Mouse (Mus musculus) E14TG2a.4 (cell line): ENCODE data around the gene Tigd3.
"Not testable (repeated sequence)": the region's sequence is repeated elsewhere in the genome, so short reads cannot be mapped to it uniquely, and the experiment has no call there.

Experiments used
- H3K27me3 ChIP-seq: 2 replicates; pipeline ENCODE4 v1.6.1; 2014; ENCODE audit warnings: low read length, control low read depth; ENCODE audit not compliant: insufficient read depth
- H3K36me3 ChIP-seq: 2 replicates; pipeline ENCODE4 v1.6.1; 2014; ENCODE audit warnings: low read length, control low read depth; ENCODE audit not compliant: insufficient read depth
- H3K4me1 ChIP-seq: replicated peaks from 2 replicates; pipeline ENCODE4 v1.6.1; 2014; ENCODE audit warnings: low read depth, low read length, control low read depth
- H3K4me3 ChIP-seq: replicated peaks from 2 replicates; pipeline ENCODE4 v1.5.1; 2014; ENCODE audit warnings: mild to moderate bottlenecking, low read length
- H3K9me3 ChIP-seq: 2 replicates; pipeline ENCODE4 v1.6.1; 2014; ENCODE audit warnings: low read length, control low read depth
- CTCF ChIP-seq: conservative IDR thresholded peaks from 2 replicates; pipeline ENCODE4 v1.5.1; 2014; ENCODE audit warnings: low read length
- NANOG ChIP-seq: IDR thresholded peaks from 2 replicates; pipeline ENCODE4 v1.6.1; 2014; ENCODE audit warnings: borderline replicate concordance, low read length, mixed read lengths
- POU5F1 ChIP-seq: IDR thresholded peaks from 2 replicates; pipeline ENCODE4 v1.6.1; 2014; ENCODE audit warnings: low read length, borderline replicate concordance

The Tigd3 gene

GRCm38 (mm10) chr19:5891521-5892258 is 2.3 kb downstream of the Tigd3 start:
- peaks cover 28% of the 10 kb centered on the region for H3K4me1 ChIP-seq
- H3K27me3 ChIP-seq: peaks cover 13% of the 10 kb centered on the region
- H3K9me3 ChIP-seq: no peaks in the 10 kb centered on the region
- TF ChIP-seq NANOG: no peak
- no peak for TF ChIP-seq CTCF
- no peak for TF ChIP-seq POU5F1
- peaks cover 22% of the 10 kb centered on the region for H3K36me3 ChIP-seq
- no peak overlapping the region; the same call in 1 of the 2 replicates for H3K4me3 ChIP-seq

GRCm38 (mm10) chr19:5889211-5889610 is 4.7 kb downstream of the Tigd3 start:
- Histone ChIP-seq H3K9me3 (no peaks in the 10 kb centered on the region), H3K4me1 (peaks cover 32% of the 10 kb centered on the region), H3K36me3 (peaks cover 9% of the 10 kb centered on the region), H3K4me3 (no peak overlapping the region), H3K27me3 (peaks cover 13% of the 10 kb centered on the region)
- TF ChIP-seq POU5F1 (no peak), CTCF (no peak), NANOG (no peak)

GRCm38 (mm10) chr19:5887234-5887815 is 6.6 kb downstream of the Tigd3 start:
- Histone ChIP-seq H3K4me1 (peaks cover 29% of the 10 kb centered on the region), H3K9me3 (no peaks in the 10 kb centered on the region), H3K27me3 (peaks cover under 1% of the 10 kb centered on the region; the same call in 1 of the 2 replicates), H3K36me3 (peaks cover 9% of the 10 kb centered on the region), H3K4me3 (no peak overlapping the region)
- no peak for TF ChIP-seq NANOG
- TF ChIP-seq CTCF: no peak
- no peak for TF ChIP-seq POU5F1

- TF ChIP-seq POU5F1 (no peak), CTCF (peak; percentile 92)
- Histone ChIP-seq H3K9me3 (no peaks in the 10 kb centered on the region), H3K36me3 (no peaks in the 10 kb centered on the region), H3K4me1 (peaks cover 20% of the 10 kb centered on the region), H3K4me3 (no peak overlapping the region), H3K27me3 (no peaks in the 10 kb centered on the region)
Measured at GRCm38 (mm10) chr19:5885838-5886237, 8.1 kb downstream of the Tigd3 start.

- no peaks in the 10 kb centered on the region for H3K27me3 ChIP-seq
- no peaks in the 10 kb centered on the region for H3K9me3 ChIP-seq
- no peaks in the 10 kb centered on the region for H3K36me3 ChIP-seq
- peaks cover 28% of the 10 kb centered on the region for H3K4me1 ChIP-seq
- no peak overlapping the region for H3K4me3 ChIP-seq
- no peak for TF ChIP-seq CTCF
- TF ChIP-seq NANOG: no peak
- TF ChIP-seq POU5F1: no peak
Measured at GRCm38 (mm10) chr19:5883935-5884334, 10.0 kb downstream of the Tigd3 start.

- H3K27me3 ChIP-seq, H3K4me3 ChIP-seq, H3K9me3 ChIP-seq, H3K36me3 ChIP-seq: not testable (repeated sequence)
- H3K4me1 ChIP-seq: peaks cover 46% of the 10 kb centered on the region
Measured at GRCm38 (mm10) chr19:5882079-5882478, 11.9 kb downstream of the Tigd3 start.

- no peaks in the 10 kb centered on the region for H3K36me3 ChIP-seq
- peaks cover 48% of the 10 kb centered on the region for H3K4me1 ChIP-seq
- TF ChIP-seq POU5F1: no peak
- TF ChIP-seq NANOG: no peak
- no peak for TF ChIP-seq CTCF
- H3K4me3 ChIP-seq: no peak overlapping the region
- H3K9me3 ChIP-seq: no peaks in the 10 kb centered on the region
- no peaks in the 10 kb centered on the region for H3K27me3 ChIP-seq
Measured at GRCm38 (mm10) chr19:5881155-5881554, 12.8 kb downstream of the Tigd3 start.

- H3K4me1 ChIP-seq: peaks cover 54% of the 10 kb centered on the region
- H3K27me3 ChIP-seq: no peaks in the 10 kb centered on the region
- no peak overlapping the region for H3K4me3 ChIP-seq
- H3K9me3 ChIP-seq: no peaks in the 10 kb centered on the region
- H3K36me3 ChIP-seq: no peaks in the 10 kb centered on the region
- TF ChIP-seq POU5F1 (no peak), NANOG (no peak), CTCF (no peak)
Measured at GRCm38 (mm10) chr19:5879735-5880134, 14.2 kb downstream of the Tigd3 start.

- peaks cover under 1% of the 10 kb centered on the region; the same call in 1 of the 2 replicates for H3K36me3 ChIP-seq
- no peaks in the 10 kb centered on the region for H3K9me3 ChIP-seq
- H3K4me3 ChIP-seq: 0 out of 2 replicates have a peak overlapping the region, but pooled peaks have one; percentile 43
- H3K27me3 ChIP-seq: no peaks in the 10 kb centered on the region
- TF ChIP-seq NANOG: no peak
- no peak for TF ChIP-seq POU5F1
- no peak for TF ChIP-seq CTCF
- peaks cover 54% of the 10 kb centered on the region for H3K4me1 ChIP-seq
Measured at GRCm38 (mm10) chr19:5878916-5879315, 15.0 kb downstream of the Tigd3 start.
